Mouse (Mus musculus): ENCODE results near the gene Phyhipl.
A peak's percentile ranks its signal among the peaks of the same experiment; 100 is the strongest.

Phyhipl gene

GRCm38 (mm10) chr10:70623461-70623860 is 32.3 kb downstream of the Phyhipl start:
- no peak for DNase-seq

- DNase-seq = no peak
Measured at GRCm38 (mm10) chr10:70616377-70616776, 39.4 kb downstream of the Phyhipl start.

- DNase-seq = no peak
Measured at GRCm38 (mm10) chr10:70611633-70612032, 44.1 kb downstream of the Phyhipl start.

- DNase-seq = no peak
Measured at GRCm38 (mm10) chr10:70599925-70600305, 55.9 kb downstream of the Phyhipl start.

- DNase-seq = peak; percentile 66
Measured at GRCm38 (mm10) chr10:70599126-70599924, 56.4 kb downstream of the Phyhipl start.

GRCm38 (mm10) chr10:70598516-70599125 is 57.1 kb downstream of the Phyhipl start:
- no peak for DNase-seq

GRCm38 (mm10) chr10:70598081-70598515 is 57.7 kb downstream of the Phyhipl start:
- DNase-seq = peak; percentile 14

- DNase-seq = peak; percentile 20
Measured at GRCm38 (mm10) chr10:70594007-70594406, 61.8 kb downstream of the Phyhipl start.

GRCm38 (mm10) chr10:70586876-70587405 is 68.8 kb downstream of the Phyhipl start:
- no peak for DNase-seq

GRCm38 (mm10) chr10:70584171-70584570 is 71.6 kb downstream of the Phyhipl start:
- DNase-seq = no peak

- peak; percentile 15 for DNase-seq
Measured at GRCm38 (mm10) chr10:70581556-70582211, 74.1 kb downstream of the Phyhipl start.

- peak; percentile 77 for DNase-seq
Measured at GRCm38 (mm10) chr10:70563636-70564035, 92.1 kb downstream of the Phyhipl start.

- no peak for DNase-seq
Measured at GRCm38 (mm10) chr10:70552531-70552930, 103.2 kb downstream of the Phyhipl start.

GRCm38 (mm10) chr10:70542857-70543256 is 112.9 kb downstream of the Phyhipl start:
- DNase-seq = no peak

GRCm38 (mm10) chr10:70540456-70541195 is 115.1 kb downstream of the Phyhipl start:
- DNase-seq = peak; percentile 26

- DNase-seq = no peak
Measured at GRCm38 (mm10) chr10:70539251-70539650, 116.5 kb downstream of the Phyhipl start.

GRCm38 (mm10) chr10:70537694-70538093 is 118.1 kb downstream of the Phyhipl start:
- DNase-seq = no peak

GRCm38 (mm10) chr10:70535401-70535800 is 120.4 kb downstream of the Phyhipl start:
- no peak for DNase-seq

GRCm38 (mm10) chr10:70534571-70534970 is 121.2 kb downstream of the Phyhipl start:
- no peak for DNase-seq

GRCm38 (mm10) chr10:70533986-70534385 is 121.8 kb downstream of the Phyhipl start:
- no peak for DNase-seq

GRCm38 (mm10) chr10:70533301-70533781 is 122.4 kb downstream of the Phyhipl start:
- DNase-seq = no peak

- DNase-seq = no peak
Measured at GRCm38 (mm10) chr10:70532249-70532648, 123.5 kb downstream of the Phyhipl start.
